Mouse (Mus musculus): ENCODE data around the gene Acot1.
"Not testable (repeated sequence)": the region's sequence is repeated elsewhere in the genome, so short reads cannot be mapped to it uniquely, and the experiment has no call there.

The Acot1 gene

DNA sequence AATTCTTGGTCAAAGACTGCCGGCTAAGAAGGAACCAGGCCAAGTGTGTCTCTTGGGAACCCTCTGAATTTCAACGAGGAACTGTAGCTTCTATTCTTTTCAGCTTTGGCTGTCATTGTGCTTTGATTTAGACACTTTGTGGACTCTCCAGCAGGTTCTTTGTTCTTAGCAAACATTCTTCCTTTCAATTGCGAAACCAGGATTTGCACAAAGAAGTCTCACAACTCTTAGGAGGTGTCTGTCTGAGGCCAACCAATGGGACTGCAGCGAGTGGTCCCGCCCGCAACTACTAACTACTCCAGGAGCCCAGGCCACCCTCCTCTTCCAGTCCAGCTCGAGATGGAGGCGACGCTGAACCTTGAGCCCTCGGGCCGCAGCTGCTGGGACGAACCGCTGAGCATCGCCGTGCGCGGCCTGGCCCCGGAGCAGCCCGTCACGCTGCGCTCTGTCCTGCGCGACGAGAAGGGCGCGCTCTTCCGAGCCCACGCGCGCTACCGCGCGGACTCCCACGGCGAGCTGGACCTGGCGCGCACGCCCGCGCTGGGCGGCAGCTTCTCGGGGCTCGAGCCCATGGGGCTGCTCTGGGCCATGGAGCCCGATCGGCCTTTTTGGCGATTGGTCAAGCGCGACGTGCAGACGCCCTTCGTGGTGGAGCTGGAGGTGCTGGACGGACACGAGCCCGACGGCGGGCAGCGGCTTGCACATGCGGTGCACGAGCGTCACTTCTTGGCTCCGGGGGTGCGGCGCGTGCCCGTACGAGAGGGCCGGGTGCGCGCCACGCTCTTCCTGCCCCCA, at the start of gene Acot1:
TSS of gene Acot1 (plus strand) at position 320 of the 795 bp plus-strand sequence.
- not testable (repeated sequence) for DNase-seq (ENCODE audit: low read depth)

DNA sequence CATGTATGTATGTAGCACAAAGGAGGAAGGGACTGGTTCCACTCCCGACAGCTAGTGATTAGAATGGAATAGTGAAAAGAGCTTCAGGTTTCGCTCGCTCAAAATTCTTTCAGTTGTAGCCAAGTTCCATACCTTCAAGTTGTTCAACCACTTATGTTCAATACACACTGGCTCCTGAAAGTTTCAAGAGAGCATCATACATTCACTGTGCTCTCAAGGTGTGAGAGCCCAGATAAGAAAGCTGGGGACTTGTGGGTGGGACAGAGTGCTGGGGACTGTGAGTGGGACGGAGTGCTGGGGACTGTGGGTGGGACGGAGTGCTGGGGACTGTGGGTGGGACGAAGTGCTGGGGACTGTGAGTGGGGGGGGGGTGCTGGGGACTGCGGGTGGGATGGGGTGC, 44.1 kb upstream of the Acot1 start:
- no peak for DNase-seq (ENCODE audit: low read depth)

DNA sequence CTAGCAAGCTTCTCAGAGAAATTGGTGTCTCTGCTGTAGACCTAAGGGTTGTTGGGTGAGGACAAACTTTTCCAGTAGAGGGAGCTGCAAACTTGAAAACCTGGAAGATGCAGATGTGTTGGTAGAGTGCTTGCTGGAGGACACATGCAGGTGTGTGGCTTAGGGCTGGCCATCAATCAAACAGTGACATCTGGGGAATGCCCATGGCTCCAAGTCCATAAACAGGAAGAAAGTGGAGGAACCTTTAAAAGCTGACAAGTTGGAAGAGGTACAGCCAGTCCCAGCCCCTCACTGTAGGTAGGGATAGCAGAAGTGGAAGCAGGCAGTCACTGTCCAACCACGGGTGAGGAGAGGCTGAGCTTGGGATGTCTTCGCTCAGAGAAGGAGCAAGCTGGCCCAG, 37.2 kb upstream of the Acot1 start:
- DNase-seq (ENCODE audit: low read depth): no peak

DNA sequence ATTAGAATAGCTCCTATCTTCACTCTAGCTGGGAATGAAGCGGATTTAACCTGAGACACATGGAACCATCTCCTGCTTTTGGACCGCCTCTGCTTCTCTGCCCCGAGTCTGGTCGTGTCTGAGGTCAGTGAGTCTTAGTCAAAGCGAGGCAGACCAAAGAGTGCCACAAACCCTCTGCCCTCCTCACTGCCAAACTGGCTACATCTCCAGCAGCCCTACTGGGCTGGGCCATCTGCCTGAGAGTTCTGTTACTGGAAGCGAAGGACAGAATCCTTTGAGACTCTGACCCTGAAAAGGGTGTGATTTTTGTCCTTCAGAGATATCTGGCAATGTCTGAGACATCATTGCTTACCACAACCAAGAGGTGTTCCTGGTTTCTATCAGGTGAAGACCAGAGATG, 30.4 kb upstream of the Acot1 start:
- no peak for DNase-seq (ENCODE audit: low read depth)

DNA sequence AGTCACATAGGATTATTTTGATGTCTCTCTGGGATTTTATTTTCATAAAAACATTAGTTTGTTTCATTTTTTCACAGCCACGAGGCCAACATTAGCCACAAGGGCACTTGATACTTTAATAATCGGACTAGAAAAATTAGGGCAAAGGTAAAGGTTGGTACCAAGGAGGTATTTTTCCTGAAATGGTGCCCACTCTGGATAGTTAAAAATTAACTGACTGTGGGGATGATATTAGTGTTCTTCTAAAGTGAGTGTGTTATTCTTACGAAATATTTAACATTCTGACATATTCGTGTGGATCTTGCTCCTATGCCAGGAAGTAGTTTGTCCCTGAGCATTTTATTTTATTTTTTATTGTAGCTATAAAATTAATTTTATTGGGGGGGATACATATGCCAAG, 27.7 kb upstream of the Acot1 start:
- no peak for DNase-seq (ENCODE audit: low read depth)

DNA sequence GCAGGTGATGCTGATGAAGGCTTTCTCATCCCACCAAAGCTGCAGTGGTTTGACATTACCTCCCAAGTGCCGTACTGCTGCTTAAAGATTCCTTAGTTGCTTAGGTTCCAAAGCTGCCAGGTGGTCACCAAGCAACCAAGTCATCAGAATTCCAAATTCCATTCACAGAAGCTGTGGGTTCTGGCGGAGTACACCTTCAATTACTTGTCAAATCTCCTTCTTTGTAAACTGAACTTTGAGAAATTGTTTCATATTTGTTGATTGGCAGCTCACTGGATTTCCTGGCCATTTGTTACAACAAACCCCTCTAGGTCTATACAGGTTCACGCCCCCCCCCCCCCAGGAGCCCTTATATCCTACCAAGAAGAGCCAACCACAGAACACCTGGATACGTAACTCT, 24.5 kb upstream of the Acot1 start, which contains the start of gene Heatr4:
TSS of gene Heatr4 (minus strand) at position 101 of the 400 bp plus-strand sequence.
- no peak for DNase-seq (ENCODE audit: low read depth)

DNA sequence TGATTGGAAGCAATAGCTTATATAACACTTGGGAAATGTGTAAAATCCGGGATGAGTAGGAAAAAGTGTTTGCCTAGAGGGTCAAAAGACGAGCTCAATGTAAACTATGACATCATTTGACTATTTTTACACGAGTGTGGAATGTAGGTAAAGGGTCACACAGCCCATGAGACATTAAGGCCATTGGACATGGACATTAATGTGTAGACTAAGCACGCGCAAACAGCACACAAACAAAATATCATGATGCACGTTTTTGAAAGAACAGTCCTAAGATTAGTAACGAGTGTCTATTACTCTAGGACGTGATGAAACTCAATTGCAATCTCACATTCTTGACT, 22.1 kb upstream of the Acot1 start:
- no peak for DNase-seq (ENCODE audit: low read depth)

DNA sequence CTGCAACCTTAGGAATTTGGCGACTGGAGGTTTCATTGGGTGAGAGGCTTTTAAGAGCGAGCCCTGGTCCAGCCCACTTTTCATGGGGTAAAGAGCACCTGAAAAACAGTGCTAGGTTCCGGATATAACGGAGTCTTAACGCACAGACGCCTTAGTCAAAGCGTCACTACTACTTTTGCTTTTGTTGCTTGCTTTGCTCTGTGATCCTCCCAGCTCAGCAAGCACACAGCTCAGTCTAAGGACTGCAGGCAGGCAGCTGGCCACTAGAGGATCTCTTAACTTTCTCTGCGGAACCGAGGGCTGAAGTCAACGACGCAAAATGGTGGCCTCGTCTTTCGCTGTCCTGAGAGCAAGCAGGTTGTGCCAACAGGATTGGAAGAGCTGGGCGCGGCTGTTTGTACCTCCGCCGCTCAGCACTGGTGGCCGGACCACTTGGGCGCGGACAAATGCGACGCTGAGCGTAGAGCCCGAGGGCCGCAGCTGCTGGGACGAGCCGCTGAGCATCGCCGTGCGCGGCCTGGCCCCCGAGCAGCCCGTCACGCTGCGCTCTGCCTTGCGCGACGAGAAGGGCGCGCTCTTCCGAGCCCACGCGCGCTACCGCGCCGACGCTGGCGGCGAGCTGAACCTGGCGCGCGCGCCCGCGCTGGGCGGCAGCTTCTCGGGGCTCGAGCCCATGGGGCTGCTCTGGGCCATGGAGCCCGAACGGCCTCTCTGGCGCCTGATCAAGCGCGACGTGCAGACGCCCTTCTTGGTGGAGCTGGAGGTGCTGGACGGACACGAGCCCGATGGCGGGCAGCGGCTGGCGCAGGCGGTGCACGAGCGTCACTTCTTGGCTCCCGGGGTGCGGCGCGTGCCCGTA, 21.5 kb upstream of the Acot1 start, which contains the start of gene Acot2:
TSS of gene Acot2 (plus strand) at position 279 of the 859 bp plus-strand sequence.
- DNase-seq (ENCODE audit: low read depth): peak; percentile 53

DNA sequence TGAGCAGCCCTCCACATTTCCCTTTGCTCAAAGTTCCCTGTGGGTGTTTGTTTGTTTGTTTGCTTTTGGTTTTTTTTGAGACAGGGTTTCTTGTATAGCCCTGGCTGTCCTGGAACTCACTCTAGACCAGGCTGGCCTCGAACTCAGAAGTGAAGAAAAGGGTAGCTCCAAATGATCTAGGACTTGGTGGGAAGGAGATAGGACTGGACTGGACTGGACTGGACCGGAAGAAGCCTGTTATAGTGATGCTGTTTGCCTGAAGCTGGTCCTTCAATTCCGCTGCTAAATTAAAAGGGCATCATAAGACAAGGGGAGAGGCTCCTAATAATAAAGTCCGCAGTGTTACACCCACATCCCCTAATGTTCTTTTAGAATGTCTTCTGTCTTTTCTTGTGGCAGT, 20.8 kb upstream of the Acot1 start:
- DNase-seq (ENCODE audit: low read depth): no peak

DNA sequence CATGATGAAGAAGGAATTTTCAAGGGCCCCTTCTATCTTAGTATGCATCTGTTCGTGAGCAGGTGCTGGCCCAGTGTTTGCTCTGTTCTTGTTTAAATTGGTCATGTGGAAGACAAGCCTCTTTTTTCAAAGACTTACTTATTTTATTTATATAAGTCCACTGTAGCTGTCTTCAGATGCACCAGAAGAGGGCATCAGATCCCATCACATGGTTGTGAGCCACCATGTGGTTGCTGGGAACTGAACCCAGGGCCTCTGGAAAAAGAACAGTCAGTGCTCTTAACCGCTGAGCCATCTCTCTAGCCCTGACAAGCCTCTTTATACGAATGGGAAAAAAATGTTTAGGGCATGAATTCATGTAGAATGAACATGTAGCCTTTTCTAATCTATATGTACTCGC, 19.9 kb upstream of the Acot1 start:
- DNase-seq (ENCODE audit: low read depth): no peak

DNA sequence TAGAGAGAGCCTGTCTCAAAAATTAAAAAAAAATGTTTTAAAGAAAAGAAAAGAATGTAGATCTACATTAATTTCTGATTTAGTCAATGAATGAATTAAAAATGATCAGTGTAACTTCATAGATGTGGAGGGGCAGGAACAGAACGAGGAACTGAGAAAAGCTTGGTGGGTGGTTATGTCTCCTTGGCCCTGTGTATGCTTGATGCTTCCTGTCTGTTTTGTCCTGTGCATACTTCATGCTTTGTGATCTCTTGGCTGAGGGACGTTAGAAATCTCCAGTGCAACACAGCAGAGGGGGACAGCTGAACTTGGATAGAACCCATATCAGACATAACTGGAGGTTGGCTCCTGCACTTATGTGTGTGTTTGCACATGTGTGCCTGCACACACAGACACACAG, 12.1 kb upstream of the Acot1 start:
- DNase-seq (ENCODE audit: low read depth): no peak

DNA sequence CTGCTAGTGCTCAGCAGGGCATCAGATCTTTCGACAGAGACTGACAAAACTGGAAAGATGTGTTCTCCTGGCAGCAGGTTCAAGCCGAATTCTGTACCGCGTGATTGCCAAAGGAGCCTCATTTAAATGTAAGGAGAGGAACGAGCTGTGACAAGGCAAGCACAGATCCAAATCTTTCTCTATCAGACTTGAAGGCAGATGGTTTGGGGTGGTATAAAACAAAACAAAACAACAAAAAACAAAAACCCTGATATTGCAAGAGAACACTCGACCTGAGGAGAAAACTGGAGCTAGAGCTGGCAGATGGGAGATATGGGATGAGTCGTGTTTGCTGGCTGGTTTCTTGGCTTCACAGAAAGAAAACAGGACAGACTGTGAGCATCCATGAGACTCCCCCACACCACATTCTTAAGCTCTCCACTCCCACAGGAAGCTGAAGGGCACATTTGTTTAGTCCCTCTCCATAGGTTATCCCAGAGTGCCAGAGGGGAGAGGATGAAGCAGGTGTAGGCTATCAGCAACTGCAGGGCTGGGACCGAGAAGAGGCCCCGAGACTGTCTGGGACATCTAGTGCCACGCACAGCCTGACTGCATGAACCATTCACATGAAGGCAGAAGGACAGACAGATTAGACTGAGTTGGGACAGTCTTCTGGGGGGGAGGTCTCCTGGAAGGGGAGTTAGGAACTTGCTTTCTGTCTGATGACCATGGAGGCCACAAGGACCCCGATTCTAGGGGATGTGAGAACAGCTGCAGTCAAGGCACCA, 10.8 kb upstream of the Acot1 start:
- DNase-seq (ENCODE audit: low read depth): no peak

DNA sequence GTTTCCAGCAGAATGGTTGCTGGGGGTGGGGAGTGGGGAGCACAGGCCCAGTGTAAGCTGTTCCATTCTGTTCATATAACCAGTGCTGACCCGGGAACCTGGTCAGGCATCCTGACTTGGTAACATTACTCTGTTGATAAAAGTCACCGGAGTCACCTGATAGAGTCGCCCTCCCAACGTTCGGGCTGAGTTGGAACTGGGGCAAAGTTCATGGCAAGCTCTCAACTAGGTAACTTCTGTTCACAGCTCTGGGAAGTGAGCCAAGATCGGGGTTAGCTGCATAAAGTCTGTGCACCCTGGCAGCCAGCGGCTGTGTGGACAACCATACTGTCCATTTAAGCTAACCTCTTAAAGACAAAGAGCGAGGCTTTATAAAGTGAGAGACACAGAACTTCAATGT, 10.1 kb upstream of the Acot1 start:
- DNase-seq (ENCODE audit: low read depth): not testable (repeated sequence)

DNA sequence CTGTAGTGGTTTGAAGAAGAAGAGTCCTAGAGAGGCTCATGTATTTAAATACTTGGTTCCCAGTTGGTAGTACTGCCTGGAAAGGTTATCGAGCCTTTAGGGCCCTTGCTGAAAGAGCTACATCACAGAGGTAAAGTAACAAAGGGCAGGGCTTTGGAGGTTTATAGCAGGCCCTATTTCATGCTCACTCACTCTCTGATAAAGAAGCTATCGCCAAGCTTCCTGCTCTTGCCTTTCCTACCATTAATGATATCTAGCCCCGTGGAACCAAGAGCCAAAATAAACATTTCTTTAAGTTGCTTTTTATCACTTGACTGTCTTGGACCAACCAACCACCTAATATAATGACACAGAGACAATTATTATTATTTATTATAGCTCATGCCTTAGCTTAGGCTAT, 8.9 kb upstream of the Acot1 start:
- DNase-seq (ENCODE audit: low read depth): no peak

DNA sequence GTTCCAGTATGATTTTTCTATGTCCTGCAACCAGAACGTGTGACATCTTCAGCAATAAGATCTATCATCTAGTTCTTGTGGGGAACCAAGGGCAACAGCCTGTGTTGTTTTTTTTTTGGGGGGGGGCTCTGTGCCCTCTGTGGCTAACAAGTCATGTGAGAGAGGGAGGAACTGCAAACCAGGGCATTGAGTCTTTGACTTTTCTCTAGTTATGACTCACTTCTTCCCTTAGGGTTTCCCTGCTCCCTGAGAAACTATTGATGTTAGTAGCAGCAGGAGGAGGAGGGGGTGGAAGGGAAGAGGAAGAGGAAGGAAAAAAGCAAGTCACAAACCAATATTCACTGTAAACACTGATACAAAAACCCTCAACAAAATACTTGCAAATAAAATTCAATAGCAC, 5.4 kb upstream of the Acot1 start:
- DNase-seq (ENCODE audit: low read depth): no peak

DNA sequence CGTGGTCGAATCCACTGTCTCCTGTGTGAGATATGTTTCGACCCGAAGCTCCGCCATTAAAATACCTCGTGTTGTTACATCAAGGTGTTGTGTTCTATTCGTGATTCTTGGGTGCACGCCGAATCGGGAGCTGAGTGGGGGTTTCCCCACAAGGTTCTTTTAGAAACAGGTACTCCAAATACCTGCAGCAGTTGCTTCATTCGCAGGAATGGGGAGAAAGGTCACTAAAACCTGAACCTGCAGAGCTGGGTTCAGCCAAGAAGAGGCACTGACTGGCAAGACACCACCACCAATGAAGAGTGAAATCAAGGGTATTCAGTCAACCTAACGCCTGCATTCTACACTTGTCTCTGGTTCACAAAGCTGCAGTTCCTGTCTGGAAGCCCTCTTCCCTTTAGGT, 1.0 kb upstream of the Acot1 start:
- no peak for DNase-seq (ENCODE audit: low read depth)

DNA sequence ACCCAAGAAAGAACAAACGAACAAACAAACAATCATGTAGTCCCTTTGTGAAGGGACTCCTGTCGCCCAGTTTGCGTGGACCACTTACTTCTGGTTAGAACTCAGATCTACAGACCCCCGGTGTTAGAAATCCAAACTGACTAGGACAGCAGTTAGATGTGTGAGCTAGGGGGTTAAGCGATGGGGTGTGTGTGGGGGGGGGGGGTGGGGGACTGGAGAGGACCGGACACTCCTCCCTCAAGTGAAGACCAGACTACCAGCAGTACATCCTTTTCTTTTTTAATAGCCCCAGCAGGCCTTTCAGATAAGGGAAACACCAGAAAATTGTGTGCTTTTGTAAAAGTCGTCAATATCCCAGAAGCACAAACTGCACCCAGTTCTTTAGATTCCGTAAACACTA, 561 bp upstream of the Acot1 start:
- DNase-seq (ENCODE audit: low read depth): no peak

DNA sequence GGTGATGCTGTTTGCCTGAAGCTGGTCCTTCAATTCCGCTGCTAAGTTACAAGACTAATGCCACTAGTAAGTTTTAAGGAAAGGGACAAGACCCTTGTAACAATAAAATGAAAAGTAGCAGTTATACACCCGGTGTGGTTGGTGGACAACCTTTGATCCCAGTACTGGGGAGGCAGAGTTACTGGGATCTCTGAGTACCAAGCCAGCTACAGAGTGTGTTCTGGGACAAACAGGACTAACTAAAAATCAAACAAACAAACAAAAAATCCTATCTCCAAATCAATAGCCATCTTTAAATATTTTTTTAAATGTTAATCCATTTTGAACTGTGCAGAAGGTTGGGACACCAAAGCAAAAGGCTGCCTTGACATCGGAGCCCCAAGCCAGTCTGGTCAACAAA, 911 bp downstream of the Acot1 start:
- no peak for DNase-seq (ENCODE audit: low read depth)

DNA sequence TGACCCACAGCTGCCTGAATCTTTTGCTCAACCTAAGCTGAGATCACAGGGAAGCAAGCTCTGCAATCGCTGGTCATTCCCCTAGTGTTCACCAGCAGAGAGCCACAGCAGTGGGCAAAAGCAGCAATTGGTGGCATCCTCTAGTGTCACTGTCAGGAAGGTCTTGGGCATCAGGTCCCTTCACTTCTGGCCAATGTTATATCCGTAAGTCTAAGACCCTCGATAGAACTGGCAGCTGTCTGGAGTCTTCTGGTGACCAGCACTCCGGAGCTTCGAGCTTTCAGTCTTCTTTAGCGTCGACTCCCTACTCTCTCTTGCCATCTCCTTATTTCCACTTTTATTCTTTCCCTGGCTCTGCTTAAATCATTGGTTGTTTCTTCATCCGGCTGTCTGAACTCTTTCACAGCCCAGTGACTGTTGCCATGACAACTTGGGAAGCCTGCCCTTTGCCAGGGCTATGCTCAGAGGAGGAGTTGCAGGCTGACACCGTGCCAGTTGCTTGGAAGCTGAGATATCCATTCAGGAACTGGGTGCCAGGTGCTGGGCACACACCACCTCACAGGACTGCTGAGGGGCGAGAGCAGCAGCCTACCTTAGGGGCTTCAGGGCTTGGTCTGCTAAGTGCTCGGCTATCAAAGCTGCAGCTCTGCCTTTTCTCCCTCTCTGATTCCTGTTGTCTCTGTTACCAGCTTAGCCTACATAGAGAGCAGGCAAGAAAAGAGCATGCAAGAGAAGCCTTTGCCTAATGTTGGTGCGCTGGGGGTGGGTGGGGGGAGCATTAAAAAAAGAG, 2.2 kb downstream of the Acot1 start:
- no peak for DNase-seq (ENCODE audit: low read depth)

DNA sequence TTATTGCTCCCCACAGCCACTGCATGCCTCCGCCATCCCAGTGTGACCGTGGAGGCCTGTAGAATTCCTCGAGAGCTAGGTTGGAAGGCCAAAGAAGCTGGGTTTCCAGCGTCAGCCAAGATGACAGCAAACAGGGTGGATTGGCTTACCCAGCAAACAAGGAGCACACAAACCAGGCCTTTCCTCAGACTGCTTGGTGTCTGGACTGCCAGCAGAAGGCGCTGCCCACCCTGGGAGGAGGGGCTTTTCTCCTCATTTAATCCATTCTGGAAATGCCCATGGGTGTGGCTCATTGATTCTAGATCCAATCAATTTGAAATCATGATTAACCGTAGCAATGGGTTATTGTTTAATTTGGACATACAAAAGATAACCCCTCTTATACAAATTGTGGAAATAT, 3.8 kb downstream of the Acot1 start:
- DNase-seq (ENCODE audit: low read depth): no peak

DNA sequence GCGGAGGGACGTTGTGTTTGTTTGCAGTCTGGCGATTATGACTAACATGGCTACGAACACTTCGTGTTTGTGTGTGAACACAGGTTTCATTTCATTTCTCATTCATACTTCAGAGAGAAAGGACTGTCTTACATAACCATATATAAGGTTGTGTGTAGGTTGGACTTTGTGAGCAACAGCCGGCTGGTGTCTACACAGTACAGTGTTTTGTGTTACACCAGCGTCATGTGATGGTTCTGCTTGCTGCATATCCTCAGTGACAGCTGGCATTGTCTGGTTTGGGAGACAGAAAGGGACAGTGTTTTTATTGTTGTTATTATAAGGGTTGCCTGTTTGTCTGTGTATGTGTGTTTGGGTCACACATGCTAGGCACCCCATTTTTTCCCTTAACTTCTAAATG, 4.4 kb downstream of the Acot1 start:
- DNase-seq (ENCODE audit: low read depth): no peak

DNA sequence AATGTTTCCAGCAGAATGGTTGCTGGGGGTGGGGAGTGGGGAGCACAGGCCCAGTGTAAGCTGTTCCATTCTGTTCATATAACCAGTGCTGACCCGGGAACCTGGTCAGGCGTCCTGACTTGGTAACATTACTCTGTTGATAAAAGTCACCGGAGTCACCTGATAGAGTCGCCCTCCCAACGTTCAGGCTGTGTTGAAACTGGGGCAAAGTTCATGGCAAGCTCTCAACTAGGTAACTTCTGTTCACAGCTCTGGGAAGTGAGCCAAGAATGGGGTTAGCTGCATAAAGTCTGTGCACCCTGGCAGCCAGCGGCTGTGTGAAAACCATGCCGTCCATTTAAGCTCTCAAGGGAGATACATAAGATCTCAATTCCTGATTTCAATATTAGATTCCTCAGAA, 11.2 kb downstream of the Acot1 start:
- not testable (repeated sequence) for DNase-seq (ENCODE audit: low read depth)
